Mouse (Mus musculus) CH12.LX (cell line): ENCODE measurements around the gene Apba3. TPM values are rescaled to one million over a fixed set of nuclear protein-coding genes. Genes with fewer than 3 reads are reported as not detected.
A peak's percentile ranks its signal among the peaks of the same experiment; 100 is the strongest.

ENCODE experiments used
- DNase-seq: peaks from one replicate; pipeline ENCODE4 v3.0.0-alpha.2; 2013; ENCODE audit errors: extremely low read depth
- H3K27ac ChIP-seq: 2 replicates; pipeline ENCODE4 v1.5.1; 2012; ENCODE audit warnings: low read depth, mild to moderate bottlenecking, control low read depth, moderate library complexity; ENCODE audit not compliant: insufficient read depth
- H3K27me3 ChIP-seq: replicated peaks from 2 replicates; pipeline ENCODE3; 2012; ENCODE audit warnings: inconsistent platforms
- H3K36me3 ChIP-seq, 2 experiments: replicated peaks in 1 of 2; 2 replicates each; pipeline versions ENCODE3 to v1.6.1; 2012; ENCODE audit warnings: inconsistent platforms in 1 of 2, low read length in 1 of 2, mild to moderate bottlenecking in 1 of 2, mixed read lengths in 1 of 2, moderate library complexity in 1 of 2; ENCODE audit not compliant: control insufficient read depth in 1 of 2, insufficient read depth in 1 of 2
- H3K4me1 ChIP-seq, 2 experiments: 2 replicates each; pipeline ENCODE4 v1.6.1; 2012; ENCODE audit warnings: inconsistent platforms in 1 of 2, moderate library complexity in 1 of 2; ENCODE audit not compliant: insufficient read depth in 2 of 2, control insufficient read depth in 1 of 2
- H3K4me2 ChIP-seq: 2 replicates; pipeline ENCODE4 v1.6.1; 2012; ENCODE audit warnings: low read depth, mild to moderate bottlenecking, control low read depth; ENCODE audit not compliant: poor library complexity, insufficient read depth, severe bottlenecking
- H3K4me3 ChIP-seq, 3 experiments: fragments of 150-350 bp in 1 of 3; sonication (generic) in 1 of 3; replicated peaks in 1 of 3; 2 replicates each; pipeline versions ENCODE3 to v1.5.1; 2011 to 2012; ENCODE audit warnings: low read depth in 2 of 3, low read length in 2 of 3, mild to moderate bottlenecking in 2 of 3, moderate library complexity in 2 of 3, control low read depth in 1 of 3, improper control_type of control experiment in 1 of 3, inconsistent platforms in 1 of 3, mixed read lengths in 1 of 3; ENCODE audit not compliant: poor library complexity in 1 of 3
- H3K79me2 ChIP-seq: replicated peaks from 2 replicates; pipeline ENCODE4 v1.6.1; 2012; ENCODE audit warnings: mild to moderate bottlenecking, moderate library complexity; ENCODE audit not compliant: control insufficient read depth, poor library complexity, insufficient read depth, severe bottlenecking; ENCODE audit errors: extremely low read depth
- H3K9ac ChIP-seq: 2 replicates; pipeline ENCODE4 v1.6.1; 2012; ENCODE audit warnings: low read depth, mild to moderate bottlenecking, control low read depth, moderate library complexity; ENCODE audit not compliant: insufficient read depth
- H3K9me3 ChIP-seq: replicated peaks from 2 replicates; pipeline ENCODE3; 2012; ENCODE audit warnings: low read length, inconsistent platforms, mixed read lengths
- BHLHE40 ChIP-seq: IDR thresholded peaks from 2 replicates; pipeline ENCODE4 v1.6.1; 2011; ENCODE audit warnings: mild to moderate bottlenecking, low read depth, low read length, improper control_type of control experiment
- ELF1 ChIP-seq: IDR thresholded peaks from 2 replicates; pipeline ENCODE4 v1.6.1; 2014; ENCODE audit warnings: low read depth, mild to moderate bottlenecking, inconsistent platforms, low read length, improper control_type of control experiment
- ETS1 ChIP-seq: conservative IDR thresholded peaks from 2 replicates; pipeline ENCODE4 v1.6.1; 2012; ENCODE audit warnings: low read depth, mild to moderate bottlenecking, inconsistent platforms, low read length, improper control_type of control experiment, moderate library complexity
- GABPA ChIP-seq: IDR thresholded peaks from 2 replicates; pipeline ENCODE4 v1.6.1; 2012; ENCODE audit warnings: low read depth, low read length, improper control_type of control experiment, inconsistent platforms; ENCODE audit not compliant: insufficient replicate concordance
- JUN ChIP-seq: IDR thresholded peaks from 2 replicates; pipeline ENCODE4 v1.6.1; 2011; ENCODE audit warnings: low read depth, mild to moderate bottlenecking, low read length, improper control_type of control experiment, moderate library complexity; ENCODE audit not compliant: insufficient read depth
- MAZ ChIP-seq: IDR thresholded peaks from 2 replicates; pipeline ENCODE4 v1.6.1; 2012; ENCODE audit warnings: low read depth, mild to moderate bottlenecking, inconsistent platforms, low read length, improper control_type of control experiment, moderate library complexity
- MEF2A ChIP-seq: IDR thresholded peaks from 2 replicates; pipeline ENCODE4 v1.6.1; 2014; ENCODE audit warnings: low read depth, mild to moderate bottlenecking, inconsistent platforms, low read length, improper control_type of control experiment, borderline replicate concordance
- RAD21 ChIP-seq: IDR thresholded peaks from 2 replicates; pipeline ENCODE4 v1.6.1; 2011; ENCODE audit warnings: low read depth, mild to moderate bottlenecking, low read length, improper control_type of control experiment, moderate library complexity
- SIN3A ChIP-seq: IDR thresholded peaks from 2 replicates; pipeline ENCODE4 v1.6.1; 2012; ENCODE audit warnings: low read length, improper control_type of control experiment, inconsistent platforms
- TCF12 ChIP-seq: IDR thresholded peaks from 2 replicates; pipeline ENCODE4 v1.6.1; 2014; ENCODE audit warnings: low read depth, mild to moderate bottlenecking, inconsistent platforms, low read length, improper control_type of control experiment
- USF1 ChIP-seq: IDR thresholded peaks from 2 replicates; pipeline ENCODE4 v1.6.1; 2014; ENCODE audit warnings: low read depth, mild to moderate bottlenecking, inconsistent platforms, low read length, improper control_type of control experiment
- USF2 ChIP-seq: conservative IDR thresholded peaks from 2 replicates; pipeline ENCODE4 v1.6.1; 2011; ENCODE audit warnings: low read depth, low read length, improper control_type of control experiment
- dilution Hi-C: fragments of 300-500 bp; cut with MboI; formaldehyde crosslinking; loops from 2 replicates; pipeline ENCODE4 v1.14.3; 2020; ENCODE audit warnings: low sequenced_read_pairs; ENCODE audit not compliant: extremely low pct_unique_long_range_greater_than_20kb, extremely low pct_ligation_motif_present
- in situ Hi-C: fragments of 300-500 bp; cut with MboI; formaldehyde crosslinking; loops from 3 replicates; pipeline ENCODE4 v1.14.3; 2019; ENCODE audit warnings: low sequenced_read_pairs, low pct_ligation_motif_present, low pct_unique_long_range_greater_than_20kb, mixed read lengths
- polyA plus RNA-seq: library from polyadenylated mRNA; unstranded; fragments of >175 nt; gene quantifications from 2 replicates; pipeline ENCODE4 v1.2.1, GENCODE M21; 2012; ENCODE audit warnings: low read depth; ENCODE audit not compliant: insufficient read length
- total RNA-seq, 2 experiments: library from RNA; depleted of rRNA; stranded (reverse); fragments of 300-350 nt in 1 of 2; fragments of >200 nt in 1 of 2; gene quantifications; 2 replicates each; pipeline ENCODE4 v1.2.3; 2012 to 2014

The Apba3 gene
- total and polyA plus RNA-seq, 3 experiments = 40.2 to 149 (median 47.4) TPM

DNA sequence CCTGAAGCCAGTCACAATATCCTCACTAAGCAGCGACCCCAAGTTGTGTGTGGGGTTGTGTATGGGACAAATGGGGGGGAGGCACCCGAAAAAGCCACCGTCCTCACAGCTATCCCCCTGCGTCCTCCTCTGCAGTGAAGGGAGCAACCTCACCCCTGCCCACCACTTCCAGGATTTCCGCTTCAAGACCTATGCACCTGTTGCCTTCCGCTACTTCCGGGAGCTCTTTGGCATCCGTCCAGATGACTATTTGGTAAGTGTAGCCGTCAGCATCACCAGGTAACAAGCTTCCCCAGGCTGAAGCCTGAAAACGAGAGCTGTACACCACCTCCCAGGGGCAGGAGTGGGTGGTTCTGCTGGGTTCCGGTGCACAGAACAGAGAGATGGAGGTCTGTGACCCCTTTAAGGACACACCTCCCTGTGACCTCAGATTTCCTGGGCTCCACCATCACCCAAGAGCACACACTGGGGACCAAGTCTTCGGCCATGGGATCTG is 39.5 kb downstream of the Apba3 start:
- H3K4me3 ChIP-seq = no peak overlapping the region
- peaks cover 53 to 71% of the 10 kb centered on the region in 2 experiments for H3K36me3 ChIP-seq
- dilution Hi-C loops (no loop called here), in situ Hi-C loops (no loop called here)
- no peaks in the 10 kb centered on the region for H3K27me3 ChIP-seq
- no peak overlapping the region for H3K27ac ChIP-seq
- no peak overlapping the region for H3K9ac ChIP-seq
- peaks cover 16% of the 10 kb centered on the region for H3K79me2 ChIP-seq
- no peaks in the 10 kb centered on the region for H3K9me3 ChIP-seq
- H3K4me2 ChIP-seq = no peak overlapping the region
- no peak for TF ChIP-seq ELF1
- no peak for TF ChIP-seq USF2
- no peak for TF ChIP-seq MAZ
- no peak for TF ChIP-seq BHLHE40
- TF ChIP-seq GABPA = no peak
- TF ChIP-seq JUN = no peak
- no peak for TF ChIP-seq SIN3A
- H3K4me1 ChIP-seq = peaks cover 26 to 78% of the 10 kb centered on the region in 2 experiments
- no peak for DNase-seq

DNA sequence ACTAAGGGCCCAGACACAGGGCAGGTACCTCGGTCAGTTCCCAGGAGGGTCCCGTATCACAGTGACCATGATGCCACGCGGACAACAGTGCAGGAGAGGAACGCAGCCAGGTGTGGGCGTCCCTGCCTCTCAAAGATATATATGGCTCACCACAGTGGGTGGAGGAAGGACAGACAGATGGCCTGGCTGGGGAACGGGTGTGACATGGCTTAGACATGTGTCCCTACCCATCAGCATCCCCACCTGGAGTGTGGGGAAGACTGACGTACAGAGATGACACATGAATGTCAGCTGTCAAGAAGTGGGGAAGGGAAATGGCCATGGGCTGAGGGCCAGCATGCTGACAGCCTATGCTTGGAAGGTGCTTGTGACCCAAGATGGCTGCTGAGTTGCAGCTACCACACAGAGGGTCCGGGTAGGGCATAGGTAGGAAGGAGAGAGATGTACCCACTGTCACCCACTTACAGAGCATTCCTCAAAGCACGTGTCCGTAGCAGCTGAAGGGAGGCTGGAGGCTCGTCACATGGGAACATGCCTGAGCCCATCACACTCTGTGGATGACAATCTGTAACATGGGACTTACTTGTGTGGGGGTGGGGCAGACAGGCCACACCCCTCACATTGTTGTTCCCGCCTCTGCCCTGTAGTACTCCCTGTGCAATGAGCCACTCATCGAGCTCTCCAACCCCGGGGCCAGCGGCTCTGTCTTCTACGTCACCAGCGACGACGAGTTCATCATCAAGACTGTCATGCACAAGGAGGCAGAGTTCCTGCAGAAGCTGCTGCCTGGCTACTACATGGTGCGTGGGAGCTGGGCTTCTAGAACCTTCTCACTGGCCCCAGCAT is 40.3 kb downstream of the Apba3 start:
- dilution Hi-C loops (no loop called here), in situ Hi-C loops (no loop called here)
- H3K27ac ChIP-seq = no peak overlapping the region
- H3K79me2 ChIP-seq = peaks cover 12% of the 10 kb centered on the region
- no peak overlapping the region for H3K4me3 ChIP-seq
- H3K4me2 ChIP-seq = no peak overlapping the region
- no peak overlapping the region for H3K9ac ChIP-seq
- peaks cover 21 to 70% of the 10 kb centered on the region in 2 experiments for H3K4me1 ChIP-seq
- no peaks in the 10 kb centered on the region for H3K27me3 ChIP-seq
- no peaks in the 10 kb centered on the region for H3K9me3 ChIP-seq
- DNase-seq = no peak
- TF ChIP-seq MEF2A (no peak), ETS1 (peak; percentile 30; the same call in 1 of the 2 replicates)
- H3K36me3 ChIP-seq = peaks cover 61 to 75% of the 10 kb centered on the region in 2 experiments

DNA sequence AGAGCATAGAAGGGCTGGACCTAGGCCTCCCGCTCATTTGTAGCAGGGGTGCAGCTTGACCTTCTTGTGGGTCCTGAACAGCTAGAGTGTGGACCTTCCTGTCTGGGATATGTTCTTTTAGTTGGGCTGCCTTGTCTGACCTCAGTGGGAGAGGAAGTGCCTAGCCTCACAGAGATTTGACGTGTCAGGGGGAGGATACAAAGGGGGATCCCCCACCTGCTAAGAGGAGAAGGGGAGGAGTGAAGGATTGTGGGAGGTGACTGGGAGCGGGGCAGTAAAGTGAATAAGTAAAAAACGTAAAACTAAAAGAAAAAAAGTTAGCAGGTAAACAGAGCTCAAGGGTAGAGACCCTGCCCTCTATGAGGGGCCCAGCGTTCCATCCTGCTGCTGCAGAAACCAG is 42.8 kb downstream of the Apba3 start:
- no peaks in the 10 kb centered on the region for H3K27me3 ChIP-seq
- H3K36me3 ChIP-seq = peaks cover 87 to 96% of the 10 kb centered on the region in 2 experiments
- H3K9ac ChIP-seq = no peak overlapping the region
- H3K4me2 ChIP-seq = no peak overlapping the region
- H3K4me1 ChIP-seq = peaks cover 0 to 45% of the 10 kb centered on the region in 2 experiments; a peak in 2 of 4 replicates
- in situ Hi-C loops = no loop called here
- no peaks in the 10 kb centered on the region for H3K9me3 ChIP-seq
- TF ChIP-seq RAD21 (no peak), USF1 (no peak), TCF12 (no peak), MAZ (no peak)
- H3K4me3 ChIP-seq = no peak overlapping the region
- dilution Hi-C loops = no loop called here
- no peaks in the 10 kb centered on the region for H3K79me2 ChIP-seq
- DNase-seq = peak; percentile 72
- H3K27ac ChIP-seq = no peak overlapping the region
